Mouse (Mus musculus) spleen, postnatal 4 days (tissue): Measurements from ENCODE around the gene Zfp74.
"Not testable (repeated sequence)": the region's sequence is repeated elsewhere in the genome, so short reads cannot be mapped to it uniquely, and the experiment has no call there.

ENCODE experiments used
- DNase-seq, 2 experiments: peaks; one replicate each; pipeline ENCODE4 v3.0.0; 2022; ENCODE audit warnings: low spot score in 2 of 2

The Zfp74 gene

GRCm38 (mm10) chr7:29953513-29954401 lies at the start of gene Zfp74:
Gene Zfp74 (minus strand): TSS chr7:29954089.
- DNase-seq: peak; percentile 72 to 86

DNA sequence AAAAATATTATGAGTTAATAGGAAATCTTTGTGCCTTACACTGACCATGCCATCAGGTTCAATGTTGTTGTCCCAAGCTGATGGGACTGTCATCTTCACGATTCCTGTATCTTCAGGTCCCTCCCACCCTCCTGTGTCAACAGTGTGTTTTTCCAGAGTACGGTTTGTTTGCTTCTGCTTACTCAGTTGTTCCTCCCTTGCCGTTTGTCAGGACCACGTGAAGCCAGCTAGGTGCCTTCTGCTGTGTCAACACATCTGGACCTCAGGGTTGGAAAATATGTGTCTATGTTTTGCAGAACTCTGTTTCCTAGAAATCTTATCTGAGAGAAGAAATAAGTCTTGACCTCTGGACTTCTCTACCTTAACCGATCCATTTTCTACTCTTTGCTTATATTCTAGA lies 46.7 kb upstream of the Zfp74 start:
- DNase-seq: no peak

DNA sequence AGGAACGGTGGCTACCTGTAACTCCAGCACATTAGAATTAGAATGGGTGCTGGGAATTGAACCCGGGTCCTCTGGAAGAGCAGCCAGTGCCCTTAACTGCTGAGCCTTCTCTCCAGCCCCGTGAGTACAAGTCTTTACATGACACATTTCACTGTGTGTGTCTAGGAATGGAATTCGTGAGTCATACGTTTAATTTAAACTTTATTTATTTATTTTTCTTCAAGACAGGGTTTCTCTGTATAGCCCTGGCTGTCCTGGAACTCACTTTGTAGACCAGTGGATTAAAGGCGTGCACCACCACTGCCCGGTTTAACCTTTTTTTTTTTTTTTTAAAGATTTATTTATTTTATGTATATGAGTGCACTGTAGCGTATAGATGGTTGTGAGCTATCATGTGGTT lies 41.2 kb upstream of the Zfp74 start:
- no peak for DNase-seq

DNA sequence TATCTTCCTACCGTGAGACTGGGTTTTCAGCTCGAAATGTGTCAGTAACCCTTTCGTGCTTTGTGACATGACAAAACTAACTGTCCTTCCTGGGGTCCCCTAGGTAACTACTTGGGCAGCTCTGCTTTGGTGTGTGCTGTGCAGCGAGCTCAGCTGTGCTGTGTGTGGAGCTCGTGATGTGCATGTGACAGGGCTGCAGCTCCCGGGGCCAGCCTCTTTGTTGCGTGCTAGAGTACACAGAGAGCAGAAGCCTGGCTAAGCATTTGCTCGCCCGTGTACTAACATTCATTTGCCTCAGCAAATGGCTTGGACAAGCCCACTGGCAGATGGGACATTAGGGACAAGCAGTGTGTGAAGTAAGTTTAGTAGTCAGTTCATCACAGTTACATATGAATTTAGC lies 39.5 kb upstream of the Zfp74 start:
- DNase-seq: no peak

GRCm38 (mm10) chr7:29992698-29993097 lies 38.8 kb upstream of the Zfp74 start:
- DNase-seq: no peak

GRCm38 (mm10) chr7:29989031-29989430 lies 35.1 kb upstream of the Zfp74 start:
- no peak for DNase-seq

GRCm38 (mm10) chr7:29987551-29987950 lies 33.7 kb upstream of the Zfp74 start:
- DNase-seq: no peak

DNA sequence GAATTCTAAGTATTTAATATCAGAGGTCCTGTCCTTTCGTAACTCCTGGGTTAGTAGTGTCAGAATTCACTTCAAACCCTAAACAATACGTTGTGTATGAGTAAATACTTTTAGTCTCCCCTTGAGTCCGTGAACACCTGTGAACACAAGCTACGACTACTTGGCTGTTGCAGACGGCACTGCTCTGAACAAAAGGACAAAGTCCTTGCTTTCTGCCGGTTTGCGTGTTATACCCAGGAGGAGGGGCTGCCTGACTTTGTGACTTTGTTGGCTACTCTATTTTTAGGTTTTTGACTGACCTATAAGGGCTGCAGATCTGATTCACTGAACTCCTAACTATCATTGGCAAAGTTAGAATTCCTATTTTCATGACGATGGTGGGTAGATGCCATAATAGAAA lies 32.2 kb upstream of the Zfp74 start:
- DNase-seq: no peak

- DNase-seq: peak; percentile 89 to 94
Measured at GRCm38 (mm10) chr7:29983690-29984380, 29.9 kb upstream of the Zfp74 start, which contains the start of gene Zfp568. Gene Zfp568 (plus strand): TSS chr7:29983955.

DNA sequence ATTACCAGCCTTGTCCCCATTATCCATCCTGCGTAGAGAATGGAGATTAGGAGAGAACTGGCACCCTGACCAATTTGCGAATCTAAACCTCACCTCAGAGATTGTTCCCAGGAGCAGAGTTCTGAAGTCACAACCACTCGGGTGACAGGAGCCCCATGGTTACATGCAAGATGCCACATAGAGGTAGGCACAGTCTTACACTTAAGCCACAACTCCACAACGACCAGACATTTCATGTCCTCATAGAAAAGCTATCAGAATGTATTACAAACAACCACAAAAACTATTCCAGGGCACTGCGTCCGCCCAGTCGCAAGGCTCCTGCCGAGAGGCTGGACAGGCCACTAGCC lies 29.4 kb upstream of the Zfp74 start:
- DNase-seq: no peak

GRCm38 (mm10) chr7:29982931-29983330 lies 29.0 kb upstream of the Zfp74 start:
- peak; percentile 15 to 63 for DNase-seq

DNA sequence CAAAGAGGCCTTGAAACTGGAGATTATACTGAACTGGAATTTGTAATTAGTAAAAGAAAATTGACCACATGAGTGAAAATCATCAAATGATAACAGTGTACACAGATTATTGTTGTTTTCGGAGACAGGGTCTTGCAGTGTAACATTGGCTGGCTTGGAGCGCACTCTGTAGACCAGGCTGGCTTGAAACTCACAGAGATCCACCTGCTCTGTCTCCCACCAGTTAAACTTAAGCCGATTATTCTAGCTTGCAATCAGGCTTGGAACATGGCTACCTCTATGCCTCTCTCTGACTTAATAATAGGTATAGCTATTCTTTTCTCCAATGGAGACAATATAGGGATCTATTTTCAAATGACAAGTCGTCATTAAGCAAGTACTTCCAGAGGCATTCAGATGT lies 28.5 kb upstream of the Zfp74 start:
- DNase-seq: no peak

GRCm38 (mm10) chr7:29981860-29982259 lies 28.0 kb upstream of the Zfp74 start:
- DNase-seq: no peak

GRCm38 (mm10) chr7:29981455-29981854 lies 27.6 kb upstream of the Zfp74 start:
- peak in 1 of 2 experiments; percentile 62 for DNase-seq

DNA sequence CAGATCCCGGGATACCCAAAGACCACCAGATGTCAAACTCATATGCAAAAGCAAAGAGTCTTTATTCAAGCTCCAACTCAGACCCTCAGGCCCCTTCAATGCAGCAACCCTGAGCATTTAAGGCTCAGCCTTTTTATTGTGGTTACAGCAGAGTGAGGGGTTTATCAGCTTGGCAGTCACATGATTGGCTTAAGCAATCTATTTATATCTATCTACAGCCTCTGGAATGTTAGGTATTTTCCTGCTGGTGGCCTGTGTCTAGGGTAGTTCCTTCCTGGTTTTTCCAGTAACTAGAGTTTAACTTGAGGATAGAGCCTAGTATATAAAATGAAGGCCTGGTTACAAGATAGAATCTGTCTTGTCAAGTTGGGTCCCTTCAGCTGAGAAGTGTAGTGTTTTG lies 26.9 kb upstream of the Zfp74 start:
- DNase-seq: no peak

GRCm38 (mm10) chr7:29970686-29971085 lies 16.8 kb upstream of the Zfp74 start:
- DNase-seq: no peak

- DNase-seq: not testable (repeated sequence)
Measured at GRCm38 (mm10) chr7:29965115-29965810, 11.4 kb upstream of the Zfp74 start.

DNA sequence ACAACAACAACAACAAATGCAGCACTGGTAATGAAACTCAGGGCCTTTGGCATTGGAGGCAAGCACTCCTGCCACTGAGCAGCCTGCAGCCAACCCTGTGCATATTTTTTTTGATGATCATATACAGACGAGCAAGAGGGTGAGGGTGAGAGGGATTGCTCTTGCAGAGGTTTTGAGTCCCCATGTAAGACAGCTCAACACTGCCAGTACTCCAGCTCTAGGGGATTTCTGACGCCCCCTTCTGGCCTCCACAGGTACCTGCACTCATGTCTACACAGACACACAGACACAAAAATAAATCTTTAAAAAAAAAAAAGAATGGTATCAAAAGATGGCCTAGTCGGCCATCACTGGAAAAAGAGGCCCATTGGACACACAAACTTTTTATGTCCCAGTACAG lies 5.1 kb upstream of the Zfp74 start:
- DNase-seq: no peak

DNA sequence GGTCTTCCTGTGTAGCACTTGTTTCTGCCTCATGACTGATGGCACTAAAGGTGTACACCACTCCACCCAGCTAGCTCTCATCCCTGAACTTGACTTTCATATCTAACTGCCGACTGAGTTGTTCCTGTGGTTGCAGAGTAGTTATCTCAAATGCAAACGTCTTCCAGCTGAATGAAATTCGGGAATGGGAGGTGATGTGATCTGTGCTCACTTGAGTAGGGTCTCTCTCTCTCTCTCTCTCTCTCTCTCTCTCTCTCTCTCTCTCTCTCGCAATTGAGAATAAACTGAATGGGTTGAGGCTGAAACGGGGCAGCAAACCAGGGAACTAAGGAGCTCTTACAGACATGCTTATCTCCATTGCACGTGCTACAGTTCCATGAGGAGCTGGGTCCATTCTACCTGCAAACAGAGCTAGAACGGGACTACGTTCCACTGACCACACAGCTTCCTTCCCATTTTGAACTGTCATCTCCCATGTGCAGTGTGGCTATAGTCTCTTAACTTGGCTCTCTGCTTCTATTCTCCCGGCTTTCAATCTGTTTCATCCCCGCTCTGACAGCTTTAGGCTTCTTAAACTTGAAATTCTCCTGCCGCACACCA lies 4.3 kb upstream of the Zfp74 start:
- DNase-seq: no peak

GRCm38 (mm10) chr7:29956257-29956656 lies 2.4 kb upstream of the Zfp74 start:
- DNase-seq: no peak

- DNase-seq: peak; percentile 64 to 77
Measured at GRCm38 (mm10) chr7:29954731-29955130, 842 bp upstream of the Zfp74 start.

DNA sequence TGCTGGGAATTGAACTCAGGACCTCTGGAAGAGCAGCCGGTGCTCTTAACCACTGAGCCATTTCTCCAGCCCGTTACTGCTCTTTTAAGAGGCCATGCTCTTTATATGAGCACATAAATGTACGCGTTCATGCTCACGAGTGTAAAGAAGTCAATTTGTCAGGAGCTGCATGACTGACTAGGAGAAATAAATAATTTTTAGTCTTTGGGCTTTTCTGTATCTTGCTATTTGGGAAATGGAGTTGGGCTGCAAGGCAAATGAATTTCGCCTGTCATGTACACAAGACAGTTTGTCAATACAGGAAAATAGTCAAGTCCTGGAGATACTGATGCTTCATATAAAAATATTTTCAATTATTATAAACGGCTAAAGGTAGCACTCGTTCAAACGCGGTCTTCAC lies 803 bp downstream of the Zfp74 start:
- DNase-seq: no peak
